In genomic region chr4:89651779-89652178, GRCm38 (mm10) we compare ENCODE assay signal across 18 mouse cellular contexts. TPM values are rescaled to one million over a fixed set of nuclear protein-coding genes. Genes with fewer than 3 reads are reported as not detected.
A peak's percentile ranks its signal among the peaks of the same experiment; 100 is the strongest.
DNase-seq lines count a peak whose midpoint lies in the region; ATAC-seq lines count a peak whose summit lies in the region.
"Had no signal": no experiment of that assay in that cellular context is flagged by ENCODE, and none has a peak within 500 bp of the region (broad histone marks: within the 10 kb centered on the region; RNA-seq: fewer than 3 reads in every experiment).

No protein-coding gene starts in this region.

- 87% methylated on average over 1 of the region's 1 CpGs for WGBS in embryonic facial prominence, embryonic 14.5 days
- WGBS in embryonic facial prominence, embryonic 10.5 days = 91% methylated on average over 1 of the region's 1 CpGs
- WGBS in liver, embryonic 11.5 days = 48% methylated on average over 1 of the region's 1 CpGs
- WGBS in forebrain, embryonic 13.5 days = 60% methylated on average over 1 of the region's 1 CpGs

- H3K4me2 ChIP-seq in embryonic facial prominence, embryonic 14.5 days (ENCODE audit: low read depth, low read length) = no peak overlapping the region
- no peak overlapping the region for H3K4me2 ChIP-seq in liver, embryonic 11.5 days
- H3K4me2 ChIP-seq in forebrain, embryonic 13.5 days = no peak overlapping the region
- H3K4me2 ChIP-seq: heart, embryonic 13.5 days had no signal

- DNase-seq in embryonic facial prominence, embryonic 14.5 days (ENCODE audit: low spot score) = no peak
- DNase-seq in embryonic facial prominence, embryonic 10.5 days (ENCODE audit: low spot score) = no peak
- DNase-seq in liver, embryonic 11.5 days (ENCODE audit: low spot score) = no peak
- DNase-seq in liver = no peak
- no peak for DNase-seq in layer of hippocampus, postnatal 10 days (ENCODE audit: low spot score in 2 of 2)
- DNase-seq in kidney, adult 9 months = no peak
- DNase-seq: adrenal gland, adult 2 months; adrenal gland, postnatal 36 days; cerebellum, adult 2 months; gastrocnemius, postnatal 36 days; heart, adult 11 months; heart, postnatal 36 days; kidney, adult 11 months had no signal

- no peak overlapping the region for H3K27ac ChIP-seq in embryonic facial prominence, embryonic 14.5 days (replicated peaks; ENCODE audit: low read depth, low read length)
- no peak overlapping the region for H3K27ac ChIP-seq in embryonic facial prominence, embryonic 10.5 days (replicated peaks)
- no peak overlapping the region for H3K27ac ChIP-seq in liver, embryonic 11.5 days (ENCODE audit: low read depth, low read length)
- peak overlapping the region; percentile 31; the same call in 1 of the 2 replicates for H3K27ac ChIP-seq in forebrain, embryonic 13.5 days
- H3K27ac ChIP-seq: heart, embryonic 13.5 days; hindbrain, postnatal 0 days had no signal

- H3K9ac ChIP-seq in embryonic facial prominence, embryonic 14.5 days (ENCODE audit: low read depth, low read length) = no peak overlapping the region
- H3K9ac ChIP-seq in liver, embryonic 11.5 days (ENCODE audit: low read depth, low read length) = no peak overlapping the region
- H3K9ac ChIP-seq in forebrain, embryonic 13.5 days = no peak overlapping the region
- H3K9ac ChIP-seq: heart, embryonic 13.5 days had no signal

- no peak overlapping the region for H3K4me3 ChIP-seq in embryonic facial prominence, embryonic 14.5 days (ENCODE audit: low read depth, low read length)
- H3K4me3 ChIP-seq in embryonic facial prominence, embryonic 10.5 days = no peak overlapping the region
- no peak overlapping the region for H3K4me3 ChIP-seq in liver, embryonic 11.5 days (ENCODE audit: low read depth, low read length)
- H3K4me3 ChIP-seq in forebrain, embryonic 13.5 days = no peak overlapping the region
- H3K4me3 ChIP-seq: heart, embryonic 13.5 days had no signal

- no peaks in the 10 kb centered on the region for H3K4me1 ChIP-seq in embryonic facial prominence, embryonic 14.5 days (ENCODE audit: control insufficient read depth, insufficient read depth, low read length)
- H3K4me1 ChIP-seq in embryonic facial prominence, embryonic 10.5 days = 0 out of 2 replicates have a peak, but pooled peaks cover 5% of the 10 kb centered on the region
- H3K4me1 ChIP-seq in liver, embryonic 11.5 days (replicated peaks; ENCODE audit: control insufficient read depth, insufficient read depth, low read length) = no peaks in the 10 kb centered on the region
- H3K4me1 ChIP-seq in forebrain, embryonic 13.5 days = peaks cover 23% of the 10 kb centered on the region
- H3K4me1 ChIP-seq: heart, embryonic 13.5 days had no signal

- no peaks in the 10 kb centered on the region for H3K36me3 ChIP-seq in embryonic facial prominence, embryonic 14.5 days (ENCODE audit: control insufficient read depth, insufficient read depth, low read length)
- no peaks in the 10 kb centered on the region for H3K36me3 ChIP-seq in embryonic facial prominence, embryonic 10.5 days (replicated peaks)
- H3K36me3 ChIP-seq in liver, embryonic 11.5 days (ENCODE audit: control insufficient read depth, insufficient read depth, low read length) = no peaks in the 10 kb centered on the region
- no peaks in the 10 kb centered on the region for H3K36me3 ChIP-seq in forebrain, embryonic 13.5 days (ENCODE audit: poor library complexity, severe bottlenecking)
- H3K36me3 ChIP-seq: heart, embryonic 13.5 days had no signal

- ATAC-seq in embryonic facial prominence, embryonic 14.5 days (ENCODE audit: low read depth) = 0 out of 2 replicates have a peak, but pooled peaks have one; percentile 26
- peak; percentile 45; the same call in 1 of the 2 replicates for ATAC-seq in liver, embryonic 11.5 days (replicated peaks; ENCODE audit: low FRiP score)
- no peak for ATAC-seq in forebrain, embryonic 13.5 days

- no peaks in the 10 kb centered on the region for H3K9me3 ChIP-seq in embryonic facial prominence, embryonic 14.5 days (ENCODE audit: control insufficient read depth, low read length)
- no peaks in the 10 kb centered on the region for H3K9me3 ChIP-seq in embryonic facial prominence, embryonic 10.5 days
- H3K9me3 ChIP-seq in liver, embryonic 11.5 days (ENCODE audit: control insufficient read depth, low read length) = no peaks in the 10 kb centered on the region
- no peaks in the 10 kb centered on the region for H3K9me3 ChIP-seq in forebrain, embryonic 13.5 days (replicated peaks)
- H3K9me3 ChIP-seq: heart, embryonic 13.5 days had no signal

- no peaks in the 10 kb centered on the region for H3K27me3 ChIP-seq in embryonic facial prominence, embryonic 14.5 days (replicated peaks; ENCODE audit: control insufficient read depth, insufficient read depth, low read length)
- H3K27me3 ChIP-seq in embryonic facial prominence, embryonic 10.5 days (replicated peaks; ENCODE audit: low read depth, poor library complexity, severe bottlenecking) = no peaks in the 10 kb centered on the region
- no peaks in the 10 kb centered on the region for H3K27me3 ChIP-seq in liver, embryonic 11.5 days (replicated peaks; ENCODE audit: control insufficient read depth, insufficient read depth, low read length)
- no peaks in the 10 kb centered on the region for H3K27me3 ChIP-seq in forebrain, embryonic 13.5 days
- H3K27me3 ChIP-seq: heart, embryonic 13.5 days had no signal

RNA-seq across cellular contexts. Expression of gene Dmrta1, which starts 27.5 kb away (rescaled TPM):
- 0.56 and 0.64 TPM in 2 replicates for polyA plus RNA-seq in embryonic facial prominence, embryonic 14.5 days (2014; fragmentation: Nextera tagmentation; extraction: Ambion mirVana)
- polyA plus RNA-seq in embryonic facial prominence, embryonic 10.5 days (2016; fragmentation: Nextera tagmentation; extraction: Ambion mirVana) = 0.66 and 1.1 TPM in 2 replicates
- not detected in 2 replicates for polyA plus RNA-seq in liver, embryonic 11.5 days (2014; fragmentation: Nextera tagmentation; extraction: Ambion mirVana)
- polyA plus RNA-seq in forebrain, embryonic 13.5 days (2015; fragmentation: Nextera tagmentation; extraction: Ambion mirVana) = 3.0 and 3.4 TPM in 2 replicates
- 1 to 10 TPM; 1.5 to 2.8 TPM for total RNA-seq in layer of hippocampus, postnatal 10 days (2021)
- total RNA-seq: gastrocnemius, adult 8-10 months; gastrocnemius, postnatal 36 days; heart, postnatal 36 days had no signal
- polyA plus RNA-seq: C2C12 had no signal
